Mouse (Mus musculus) common myeloid progenitor, adult 5-6 weeks (primary cell): Measurements from ENCODE around the gene Rhox2b. TPM values are rescaled to one million over a fixed set of nuclear protein-coding genes. Genes with fewer than 3 reads are reported as not detected.
"Not testable (repeated sequence)": the region's sequence is repeated elsewhere in the genome, so short reads cannot be mapped to it uniquely, and the experiment has no call there.

Source experiments
- ATAC-seq: replicated peaks from 2 replicates; pipeline ENCODE4 v1.8.0; 2016; ENCODE audit warnings: low read depth, mild to moderate bottlenecking, moderate TSS enrichment, inconsistent platforms; ENCODE audit not compliant: poor library complexity, severe bottlenecking
- total RNA-seq: library from RNA; stranded (forward); fragments of 200-1000, 187-1606 nt; gene quantifications from 2 replicates; pipeline ENCODE4 v1.2.3, GENCODE M21; 2017

Gene Rhox2b
- total RNA-seq = not detected in 2 replicates

GRCm38 (mm10) chrX:37411767-37412166 lies at the start of gene Rhox2b:
Rhox2b (plus strand) TSS chrX:37412067.
- ATAC-seq = not testable (repeated sequence)

GRCm38 (mm10) chrX:37379728-37380127 lies 32.1 kb upstream of the Rhox2b start, which contains the start of gene Rhox3a2:
Rhox3a2 (plus strand) TSS chrX:37380028.
- ATAC-seq = not testable (repeated sequence)

- not testable (repeated sequence) for ATAC-seq
These were observed 21.3 kb upstream of the Rhox2b start, which contains the start of gene Rhox4a2 for GRCm38 (mm10) chrX:37390548-37390947. Rhox4a2 (plus strand) TSS chrX:37390848.

GRCm38 (mm10) chrX:37432194-37432593 lies 20.3 kb downstream of the Rhox2b start, which contains the start of gene Rhox4b:
Rhox4b (plus strand) TSS chrX:37432494.
- ATAC-seq = not testable (repeated sequence)

- ATAC-seq = not testable (repeated sequence)
These were observed 41.5 kb downstream of the Rhox2b start, which contains the start of gene Rhox2c for GRCm38 (mm10) chrX:37453380-37453779. Rhox2c (plus strand) TSS chrX:37453680.

- ATAC-seq = not testable (repeated sequence)
These were observed 46.4 kb downstream of the Rhox2b start, which contains the start of gene Rhox3c for GRCm38 (mm10) chrX:37458285-37458684. Rhox3c (plus strand) TSS chrX:37458585.

Other genes starting within 250 kb of the Rhox2b start
- not detected in 2 replicates for gene Akap14, start 243.2 kb upstream of the Rhox2b start, total RNA-seq
- gene Ndufa1, start 220.9 kb upstream of the Rhox2b start, total RNA-seq = 64.9 and 72.3 TPM in 2 replicates
- 3.2 and 7.1 TPM in 2 replicates for gene Rnf113a1, start 220.8 kb upstream of the Rhox2b start, total RNA-seq
- gene Gm9, start 201.0 kb upstream of the Rhox2b start, total RNA-seq = not detected in 2 replicates
- gene Rhox1, start 189.8 kb upstream of the Rhox2b start, total RNA-seq = not detected in 2 replicates
- not detected in 2 replicates for gene Rhox2a, start 167.1 kb upstream of the Rhox2b start, total RNA-seq
- gene Rhox3a, start 162.1 kb upstream of the Rhox2b start, total RNA-seq = not detected in 2 replicates
- gene Rhox4a, start 146.7 kb upstream of the Rhox2b start, total RNA-seq = not detected in 2 replicates
- not detected in 2 replicates for gene Rhox3a2, start 32.0 kb upstream of the Rhox2b start, total RNA-seq
- not detected in 2 replicates for gene Rhox4a2, start 21.2 kb upstream of the Rhox2b start, total RNA-seq
- gene Rhox4b, start 20.4 kb downstream of the Rhox2b start, total RNA-seq = not detected in 2 replicates
- not detected in 2 replicates for gene Rhox2c, start 41.6 kb downstream of the Rhox2b start, total RNA-seq
- gene Rhox3c, start 46.5 kb downstream of the Rhox2b start, total RNA-seq = not detected in 2 replicates
- not detected in 2 replicates for gene Rhox4c, start 68.3 kb downstream of the Rhox2b start, total RNA-seq
- gene Rhox2d, start 81.4 kb downstream of the Rhox2b start, total RNA-seq = not detected in 2 replicates
- gene Rhox4d, start 102.3 kb downstream of the Rhox2b start, total RNA-seq = not detected in 2 replicates
- not detected in 2 replicates for gene Rhox2e, start 118.4 kb downstream of the Rhox2b start, total RNA-seq
- not detected in 2 replicates for gene Rhox3e, start 130.0 kb downstream of the Rhox2b start, total RNA-seq
- not detected in 2 replicates for gene Rhox4e, start 145.3 kb downstream of the Rhox2b start, total RNA-seq
- not detected in 2 replicates for gene Rhox2f, start 159.3 kb downstream of the Rhox2b start, total RNA-seq
- gene Rhox3f, start 168.9 kb downstream of the Rhox2b start, total RNA-seq = not detected in 2 replicates
- gene Rhox4f, start 195.6 kb downstream of the Rhox2b start, total RNA-seq = not detected in 2 replicates
- gene Rhox3g, start 216.5 kb downstream of the Rhox2b start, total RNA-seq = not detected in 2 replicates
- gene Rhox2g, start 231.4 kb downstream of the Rhox2b start, total RNA-seq = not detected in 2 replicates
- gene Rhox4g, start 239.3 kb downstream of the Rhox2b start, total RNA-seq = not detected in 2 replicates